Mouse (Mus musculus) hindlimb bud, embryonic 11.5 days (tissue): ENCODE results near the gene Olfr1507.

Experiments used
- DNase-seq: peaks from one replicate; pipeline ENCODE4 v3.0.0-alpha.2; 2012; ENCODE audit warnings: low read depth, low spot score; ENCODE audit errors: extremely low spot score

Gene Olfr1507

DNA sequence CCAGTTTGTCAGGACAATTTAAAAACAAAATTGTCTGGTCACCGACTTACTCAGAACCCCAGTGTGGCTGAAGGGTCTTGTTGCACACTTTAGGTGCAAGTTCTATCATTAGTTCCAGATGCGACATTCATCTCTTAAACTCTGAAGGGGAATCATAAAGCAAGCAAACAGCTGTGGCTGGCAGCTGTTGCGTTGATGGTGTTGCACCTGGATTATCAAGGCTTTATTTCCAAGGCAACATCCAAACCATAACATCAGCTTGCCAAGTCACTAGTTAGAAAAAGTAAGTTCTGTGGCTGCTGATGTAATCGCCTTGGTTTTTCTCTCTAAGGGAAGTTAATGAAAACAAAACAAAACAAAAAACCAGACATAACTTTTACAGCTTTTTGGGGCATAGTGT lies at the start of gene Olfr1507:
Gene Olfr1507, minus strand, starts transcription at position 234 of the 400 bp plus-strand sequence.
- DNase-seq: no peak

DNA sequence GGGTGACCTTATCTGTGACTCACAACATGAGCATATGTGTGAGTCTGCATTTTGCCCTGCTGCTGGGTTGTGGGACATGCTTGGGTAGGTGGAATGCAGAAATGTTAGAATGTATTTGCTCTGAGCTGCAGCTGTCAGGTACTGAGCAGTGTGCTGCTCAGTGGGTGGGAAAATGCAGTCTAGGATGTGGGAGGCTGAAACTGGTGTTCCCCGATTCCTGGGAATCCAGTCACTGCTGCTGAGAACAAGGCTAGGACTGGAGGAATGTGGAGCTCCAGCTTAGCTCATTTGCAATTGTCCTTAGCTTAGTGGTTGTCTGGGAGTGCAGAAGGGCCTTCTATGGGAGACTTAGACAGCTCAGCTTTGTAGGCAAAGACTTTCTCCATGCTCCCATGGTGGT lies 37.8 kb upstream of the Olfr1507 start:
- no peak for DNase-seq

DNA sequence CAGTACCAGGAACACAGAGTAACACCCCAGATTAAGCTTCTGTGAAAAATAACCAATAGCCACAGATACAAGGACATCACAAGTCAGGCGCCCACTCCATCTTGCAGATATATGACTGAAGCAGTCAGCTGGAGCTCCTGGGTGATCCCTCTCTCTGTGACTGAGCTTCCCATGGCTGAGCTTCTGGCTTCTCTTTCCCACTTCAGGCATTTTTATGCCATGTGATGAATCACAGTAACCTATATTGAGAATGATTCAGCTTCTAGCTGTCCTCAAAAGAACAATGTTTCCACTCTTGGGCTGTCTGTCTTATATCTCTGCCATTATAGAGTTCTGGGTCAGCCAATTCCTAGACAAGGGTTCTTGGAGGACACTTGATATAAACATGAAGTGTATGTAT lies 29.4 kb upstream of the Olfr1507 start:
- no peak for DNase-seq

DNA sequence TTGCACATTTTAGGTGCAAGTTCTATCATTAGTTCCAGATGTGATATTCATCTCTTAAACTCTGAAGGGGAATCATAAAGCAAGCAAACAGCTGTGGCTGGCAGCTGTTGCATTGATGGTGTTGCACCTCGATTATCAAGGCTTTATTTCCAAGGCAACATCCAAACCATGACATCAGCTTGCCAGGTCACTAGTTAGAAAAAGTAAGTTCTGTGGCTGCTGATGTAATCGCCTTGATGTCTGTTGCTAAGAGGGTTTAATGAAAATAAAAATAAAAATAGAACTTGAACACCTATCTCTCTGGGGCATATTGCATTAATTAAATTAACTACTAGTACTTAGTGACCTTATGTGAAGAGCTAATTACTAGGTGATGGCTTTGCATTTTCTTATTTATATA lies 28.2 kb downstream of the Olfr1507 start, which contains the start of gene Olfr1508:
Gene Olfr1508, minus strand, starts transcription at position 101 of the 400 bp plus-strand sequence.
- DNase-seq: peak; percentile 3

DNA sequence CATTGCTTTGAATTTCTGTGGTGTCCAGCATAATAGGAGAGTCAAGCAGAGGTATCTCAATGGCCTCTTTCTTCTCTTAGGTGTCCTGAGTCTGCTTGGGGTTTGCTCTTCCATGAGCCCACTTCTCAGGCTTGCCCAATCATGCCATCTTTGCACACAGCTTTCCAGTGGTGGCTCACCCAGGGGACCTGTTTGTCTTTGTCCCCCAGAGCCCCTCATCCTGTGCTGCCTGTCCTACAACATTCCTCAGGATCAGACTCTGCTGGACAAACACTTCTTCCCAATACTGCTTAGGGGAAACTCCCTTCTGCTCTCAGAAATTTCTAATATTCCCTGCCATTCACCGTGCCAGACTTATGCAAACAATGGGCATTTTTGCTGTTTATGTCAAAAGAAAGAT lies 29.8 kb downstream of the Olfr1507 start:
- DNase-seq: no peak

DNA sequence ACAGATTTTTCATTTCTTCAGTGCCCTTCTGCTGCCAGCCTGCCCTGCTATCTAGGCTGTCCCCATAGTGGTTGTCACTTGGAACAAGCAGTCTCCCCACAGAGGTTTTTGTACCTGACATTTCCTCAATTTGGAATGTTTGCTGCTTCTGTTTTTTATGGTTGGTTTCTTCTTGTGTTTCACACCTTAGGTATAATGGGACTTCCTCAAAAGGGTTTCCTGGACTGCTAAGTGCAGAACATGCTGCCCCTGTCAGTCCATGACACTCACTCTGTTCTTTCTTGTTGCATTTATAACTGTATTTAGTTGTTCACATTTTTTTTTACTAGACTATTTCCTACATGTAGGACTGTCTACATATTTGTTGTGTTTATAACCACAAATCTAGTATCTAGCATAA lies 33.6 kb downstream of the Olfr1507 start:
- DNase-seq: no peak

DNA sequence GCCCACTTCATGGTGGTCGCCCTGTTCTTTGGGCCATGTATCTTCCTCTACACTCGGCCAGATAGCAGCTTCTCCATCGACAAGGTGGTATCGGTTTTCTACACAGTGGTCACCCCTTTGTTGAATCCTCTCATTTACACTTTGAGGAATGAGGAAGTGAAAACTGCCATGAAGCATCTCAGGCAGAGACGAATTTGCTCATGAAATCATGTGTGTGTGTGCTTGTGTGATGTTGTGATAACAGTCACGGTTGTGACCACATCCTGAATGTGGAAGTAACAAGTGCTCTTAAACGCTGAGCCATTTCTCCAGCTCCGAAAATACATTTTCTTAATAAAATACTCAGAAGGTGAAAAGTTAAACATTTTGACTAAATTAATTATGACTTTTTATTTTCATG lies 44.4 kb downstream of the Olfr1507 start:
- DNase-seq: no peak

DNA sequence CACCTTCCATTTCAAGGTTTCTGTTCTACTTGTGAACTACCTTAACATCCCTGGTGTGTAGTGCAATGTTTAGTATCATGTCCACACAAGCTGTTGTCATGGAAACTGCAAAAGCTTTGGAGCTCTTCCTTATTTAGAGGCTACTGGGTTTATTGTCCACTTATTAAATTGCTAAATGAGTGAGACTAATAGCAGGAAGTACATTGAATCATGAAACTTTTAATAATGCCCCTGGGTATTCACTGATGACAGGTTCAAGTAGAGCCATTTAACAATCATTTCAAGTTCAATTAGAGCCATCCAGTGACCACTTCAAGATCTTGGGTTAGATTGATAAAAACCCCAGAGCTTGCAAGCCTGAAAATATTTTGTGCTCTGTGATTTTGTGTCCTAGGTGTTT lies 52.9 kb downstream of the Olfr1507 start, which contains the start of gene Olfr1509:
Gene Olfr1509, plus strand, starts transcription at position 301 of the 400 bp plus-strand sequence.
- DNase-seq: no peak
